Mouse (Mus musculus) olfactory bulb, adult 2 months (tissue): ENCODE measurements around the gene Pigs.

Experiments used
- CTCF ChIP-seq: fragments of 200-500 bp; IDR thresholded peaks from 2 replicates; pipeline ENCODE4 v1.5.1; 2012; ENCODE audit warnings: low read depth, mild to moderate bottlenecking, low read length, moderate library complexity; ENCODE audit not compliant: insufficient read depth
- POLR2A ChIP-seq: fragments of 200-500 bp; IDR thresholded peaks from 2 replicates; pipeline ENCODE4 v1.6.1; 2012; ENCODE audit warnings: mild to moderate bottlenecking, low read depth, low read length, moderate library complexity; ENCODE audit not compliant: insufficient read depth

- TF ChIP-seq CTCF: no peak
- no peak for TF ChIP-seq POLR2A
These were observed 13.5 kb downstream of the Pigs start for GRCm38 (mm10) chr11:78341702-78342101.
